Mouse (Mus musculus) CH12.LX (cell line): Measurements from ENCODE around the gene Cwh43. TPM values are rescaled to one million over a fixed set of nuclear protein-coding genes. Genes with fewer than 3 reads are reported as not detected.

ENCODE experiments used
- DNase-seq: peaks from one replicate; pipeline ENCODE4 v3.0.0-alpha.2; 2013; ENCODE audit errors: extremely low read depth
- H3K27ac ChIP-seq: 2 replicates; pipeline ENCODE4 v1.5.1; 2012; ENCODE audit warnings: low read depth, mild to moderate bottlenecking, control low read depth, moderate library complexity; ENCODE audit not compliant: insufficient read depth
- H3K27me3 ChIP-seq: replicated peaks from 2 replicates; pipeline ENCODE3; 2012; ENCODE audit warnings: inconsistent platforms
- H3K36me3 ChIP-seq, 2 experiments: replicated peaks in 1 of 2; 2 replicates each; pipeline versions ENCODE3 to v1.6.1; 2012; ENCODE audit warnings: inconsistent platforms in 1 of 2, low read length in 1 of 2, mild to moderate bottlenecking in 1 of 2, mixed read lengths in 1 of 2, moderate library complexity in 1 of 2; ENCODE audit not compliant: control insufficient read depth in 1 of 2, insufficient read depth in 1 of 2
- H3K4me1 ChIP-seq, 2 experiments: 2 replicates each; pipeline ENCODE4 v1.6.1; 2012; ENCODE audit warnings: inconsistent platforms in 1 of 2, moderate library complexity in 1 of 2; ENCODE audit not compliant: insufficient read depth in 2 of 2, control insufficient read depth in 1 of 2
- H3K4me2 ChIP-seq: 2 replicates; pipeline ENCODE4 v1.6.1; 2012; ENCODE audit warnings: low read depth, mild to moderate bottlenecking, control low read depth; ENCODE audit not compliant: poor library complexity, insufficient read depth, severe bottlenecking
- H3K4me3 ChIP-seq, 3 experiments: fragments of 150-350 bp in 1 of 3; sonication (generic) in 1 of 3; replicated peaks in 1 of 3; 2 replicates each; pipeline versions ENCODE3 to v1.5.1; 2011 to 2012; ENCODE audit warnings: low read depth in 2 of 3, low read length in 2 of 3, mild to moderate bottlenecking in 2 of 3, moderate library complexity in 2 of 3, control low read depth in 1 of 3, improper control_type of control experiment in 1 of 3, inconsistent platforms in 1 of 3, mixed read lengths in 1 of 3; ENCODE audit not compliant: poor library complexity in 1 of 3
- H3K79me2 ChIP-seq: replicated peaks from 2 replicates; pipeline ENCODE4 v1.6.1; 2012; ENCODE audit warnings: mild to moderate bottlenecking, moderate library complexity; ENCODE audit not compliant: control insufficient read depth, poor library complexity, insufficient read depth, severe bottlenecking; ENCODE audit errors: extremely low read depth
- H3K9ac ChIP-seq: 2 replicates; pipeline ENCODE4 v1.6.1; 2012; ENCODE audit warnings: low read depth, mild to moderate bottlenecking, control low read depth, moderate library complexity; ENCODE audit not compliant: insufficient read depth
- H3K9me3 ChIP-seq: replicated peaks from 2 replicates; pipeline ENCODE3; 2012; ENCODE audit warnings: low read length, inconsistent platforms, mixed read lengths
- BHLHE40 ChIP-seq: IDR thresholded peaks from 2 replicates; pipeline ENCODE4 v1.6.1; 2011; ENCODE audit warnings: mild to moderate bottlenecking, low read depth, low read length, improper control_type of control experiment
- CHD2 ChIP-seq: IDR thresholded peaks from 2 replicates; pipeline ENCODE4 v1.6.1; 2011; ENCODE audit warnings: low read length, improper control_type of control experiment
- CTCF ChIP-seq, 2 experiments: IDR thresholded peaks in 1 of 2; conservative IDR thresholded peaks in 1 of 2; 2 replicates each; pipeline ENCODE4 v1.5.1; 2011 to 2012; ENCODE audit warnings: low read depth in 2 of 2, low read length in 2 of 2, improper control_type of control experiment in 1 of 2, inconsistent platforms in 1 of 2, mild to moderate bottlenecking in 1 of 2, moderate library complexity in 1 of 2
- E2F4 ChIP-seq: IDR thresholded peaks from 2 replicates; pipeline ENCODE4 v1.6.1; 2011; ENCODE audit warnings: low read depth, low read length, improper control_type of control experiment; ENCODE audit not compliant: insufficient replicate concordance
- ETS1 ChIP-seq: conservative IDR thresholded peaks from 2 replicates; pipeline ENCODE4 v1.6.1; 2012; ENCODE audit warnings: low read depth, mild to moderate bottlenecking, inconsistent platforms, low read length, improper control_type of control experiment, moderate library complexity
- IRF4 ChIP-seq: IDR thresholded peaks from 2 replicates; pipeline ENCODE4 v1.6.1; 2014; ENCODE audit warnings: low read depth, mild to moderate bottlenecking, inconsistent platforms, low read length, improper control_type of control experiment
- JUN ChIP-seq: IDR thresholded peaks from 2 replicates; pipeline ENCODE4 v1.6.1; 2011; ENCODE audit warnings: low read depth, mild to moderate bottlenecking, low read length, improper control_type of control experiment, moderate library complexity; ENCODE audit not compliant: insufficient read depth
- KAT2A ChIP-seq: IDR thresholded peaks from 2 replicates; pipeline ENCODE4 v1.6.1; 2012; ENCODE audit warnings: low read length, improper control_type of control experiment, inconsistent platforms; ENCODE audit not compliant: insufficient replicate concordance
- MAX ChIP-seq: IDR thresholded peaks from 2 replicates; pipeline ENCODE4 v1.6.1; 2011; ENCODE audit warnings: low read length, improper control_type of control experiment
- MEF2A ChIP-seq: IDR thresholded peaks from 2 replicates; pipeline ENCODE4 v1.6.1; 2014; ENCODE audit warnings: low read depth, mild to moderate bottlenecking, inconsistent platforms, low read length, improper control_type of control experiment, borderline replicate concordance
- MXI1 ChIP-seq: IDR thresholded peaks from 2 replicates; pipeline ENCODE4 v1.6.1; 2011; ENCODE audit warnings: mild to moderate bottlenecking, low read depth, low read length, improper control_type of control experiment
- MYC ChIP-seq: IDR thresholded peaks from 2 replicates; pipeline ENCODE4 v1.6.1; 2011; ENCODE audit warnings: low read depth, mild to moderate bottlenecking, improper control_type of control experiment, low read length
- NELFE ChIP-seq: IDR thresholded peaks from 2 replicates; pipeline ENCODE4 v1.6.1; 2011; ENCODE audit warnings: low read depth, low read length, improper control_type of control experiment
- NRF1 ChIP-seq: IDR thresholded peaks from 2 replicates; pipeline ENCODE4 v1.6.1; 2014; ENCODE audit warnings: low read depth, mild to moderate bottlenecking, inconsistent platforms, low read length, improper control_type of control experiment, moderate library complexity
- PAX5 ChIP-seq: IDR thresholded peaks from 2 replicates; pipeline ENCODE4 v1.6.1; 2012; ENCODE audit warnings: low read length, inconsistent platforms, mixed read lengths
- POLR2AphosphoS2 ChIP-seq: IDR thresholded peaks from 2 replicates; pipeline ENCODE4 v1.6.1; 2011; ENCODE audit warnings: low read depth, low read length, improper control_type of control experiment
- RAD21 ChIP-seq: IDR thresholded peaks from 2 replicates; pipeline ENCODE4 v1.6.1; 2011; ENCODE audit warnings: low read depth, mild to moderate bottlenecking, low read length, improper control_type of control experiment, moderate library complexity
- SIN3A ChIP-seq: IDR thresholded peaks from 2 replicates; pipeline ENCODE4 v1.6.1; 2012; ENCODE audit warnings: low read length, improper control_type of control experiment, inconsistent platforms
- UBTF ChIP-seq: IDR thresholded peaks from 2 replicates; pipeline ENCODE4 v1.6.1; 2012; ENCODE audit warnings: low read depth, mild to moderate bottlenecking, inconsistent platforms, low read length, improper control_type of control experiment, moderate library complexity
- USF1 ChIP-seq: IDR thresholded peaks from 2 replicates; pipeline ENCODE4 v1.6.1; 2014; ENCODE audit warnings: low read depth, mild to moderate bottlenecking, inconsistent platforms, low read length, improper control_type of control experiment
- ZC3H11A ChIP-seq: IDR thresholded peaks from 2 replicates; pipeline ENCODE4 v1.6.1; 2012; ENCODE audit warnings: low read depth, mild to moderate bottlenecking, inconsistent platforms, low read length, improper control_type of control experiment
- ZKSCAN1 ChIP-seq: IDR thresholded peaks from 2 replicates; pipeline ENCODE4 v1.6.1; 2012; ENCODE audit warnings: low read depth, inconsistent platforms, low read length, improper control_type of control experiment, borderline replicate concordance
- ZMIZ1 ChIP-seq: IDR thresholded peaks from 2 replicates; pipeline ENCODE4 v1.6.1; 2012; ENCODE audit warnings: low read depth, mild to moderate bottlenecking, inconsistent platforms, low read length, improper control_type of control experiment
- ZNF384 ChIP-seq: IDR thresholded peaks from 2 replicates; pipeline ENCODE4 v1.6.1; 2012; ENCODE audit warnings: low read depth, low read length, improper control_type of control experiment, inconsistent platforms
- dilution Hi-C: fragments of 300-500 bp; cut with MboI; formaldehyde crosslinking; loops from 2 replicates; pipeline ENCODE4 v1.14.3; 2020; ENCODE audit warnings: low sequenced_read_pairs; ENCODE audit not compliant: extremely low pct_unique_long_range_greater_than_20kb, extremely low pct_ligation_motif_present
- in situ Hi-C: fragments of 300-500 bp; cut with MboI; formaldehyde crosslinking; loops from 3 replicates; pipeline ENCODE4 v1.14.3; 2019; ENCODE audit warnings: low sequenced_read_pairs, low pct_ligation_motif_present, low pct_unique_long_range_greater_than_20kb, mixed read lengths
- polyA plus RNA-seq: library from polyadenylated mRNA; unstranded; fragments of >175 nt; gene quantifications from 2 replicates; pipeline ENCODE4 v1.2.1, GENCODE M21; 2012; ENCODE audit warnings: low read depth; ENCODE audit not compliant: insufficient read length
- total RNA-seq, 2 experiments: library from RNA; depleted of rRNA; stranded (reverse); fragments of 300-350 nt in 1 of 2; fragments of >200 nt in 1 of 2; gene quantifications; 2 replicates each; pipeline ENCODE4 v1.2.3; 2012 to 2014

Gene Cwh43
- total and polyA plus RNA-seq, 3 experiments = not detected

DNA sequence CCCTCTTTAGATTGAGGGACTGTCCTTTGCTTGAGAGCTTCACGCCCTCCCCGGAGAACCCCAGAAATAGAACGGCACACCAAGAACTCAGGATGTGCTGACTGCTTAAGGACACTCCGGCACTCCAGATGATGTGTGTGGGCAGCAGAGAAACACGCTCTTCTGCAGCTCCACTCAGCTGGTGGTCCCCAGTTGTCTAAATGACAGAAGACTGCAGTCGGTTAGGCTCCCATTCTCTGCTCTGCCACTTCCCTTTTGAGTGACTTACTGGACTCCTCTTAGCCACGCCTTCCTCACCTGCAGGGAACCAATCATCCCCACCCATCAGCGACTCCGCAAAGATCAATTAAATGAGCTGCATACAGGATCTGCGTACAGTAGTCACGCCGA lies 46.1 kb upstream of the Cwh43 start:
- DNase-seq = no peak
- H3K27ac ChIP-seq = no peak overlapping the region
- H3K79me2 ChIP-seq = no peaks in the 10 kb centered on the region
- no peaks in the 10 kb centered on the region for H3K27me3 ChIP-seq
- peaks cover 0 to 12% of the 10 kb centered on the region in 2 experiments; a peak in 2 of 4 replicates for H3K4me1 ChIP-seq
- in situ Hi-C loops = no loop called here
- TF ChIP-seq CHD2 (no peak), NELFE (no peak), MXI1 (no peak), KAT2A (no peak), NRF1 (no peak), MYC (no peak), ETS1 (no peak), JUN (no peak), USF1 (no peak), MAX (no peak), RAD21 (no peak), IRF4 (no peak), POLR2AphosphoS2 (no peak), ZNF384 (no peak), ZC3H11A (no peak)
- H3K9me3 ChIP-seq = no peaks in the 10 kb centered on the region
- no peaks in the 10 kb centered on the region for H3K36me3 ChIP-seq
- H3K9ac ChIP-seq = no peak overlapping the region
- peak overlapping the region; percentile 39; the same call in 1 of the 2 replicates for H3K4me2 ChIP-seq
- dilution Hi-C loops = no loop called here
- H3K4me3 ChIP-seq = no peak overlapping the region

DNA sequence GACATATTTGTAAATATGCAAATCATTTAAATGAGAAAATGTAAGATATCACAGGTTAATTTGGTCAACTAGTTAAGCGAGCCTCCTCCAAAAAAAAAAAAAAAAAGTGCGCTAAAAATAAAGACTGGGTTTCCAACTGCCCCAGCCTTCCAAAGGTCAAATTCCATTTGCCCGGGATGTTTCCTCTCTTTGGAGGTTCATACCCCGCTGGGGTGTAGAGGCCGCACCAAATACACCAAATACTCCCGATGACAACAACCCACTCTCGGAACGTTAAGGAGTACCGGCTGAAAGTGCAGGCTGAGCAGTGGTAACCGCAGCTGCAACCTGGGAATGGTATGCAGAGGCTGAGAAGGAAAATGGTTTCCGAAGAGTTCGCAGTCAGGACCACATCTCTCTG lies 45.6 kb upstream of the Cwh43 start:
- no peaks in the 10 kb centered on the region for H3K79me2 ChIP-seq
- no peaks in the 10 kb centered on the region for H3K36me3 ChIP-seq
- no peak overlapping the region for H3K4me3 ChIP-seq
- no peak for DNase-seq
- H3K9me3 ChIP-seq = no peaks in the 10 kb centered on the region
- no peak overlapping the region for H3K4me2 ChIP-seq
- H3K4me1 ChIP-seq = peaks cover 0 to 13% of the 10 kb centered on the region in 2 experiments; a peak in 2 of 4 replicates
- no peaks in the 10 kb centered on the region for H3K27me3 ChIP-seq
- no peak overlapping the region for H3K27ac ChIP-seq
- TF ChIP-seq PAX5 (no peak), UBTF (no peak), IRF4 (no peak), JUN (no peak), ZKSCAN1 (no peak), RAD21 (no peak), MAX (no peak), ZMIZ1 (no peak), NRF1 (no peak), E2F4 (no peak), MXI1 (no peak), NELFE (no peak), CTCF (conservative IDR thresholded peaks at IDR 0.05 in 1 of 2, IDR thresholded peaks at IDR 0.05 in 1 of 2; ENCODE audit: low read depth in 2 of 2, low read length in 2 of 2) (no peak), KAT2A (no peak), ETS1 (no peak), MEF2A (no peak), BHLHE40 (no peak), SIN3A (no peak)
- dilution Hi-C loops = no loop called here
- no peak overlapping the region for H3K9ac ChIP-seq
- in situ Hi-C loops = no loop called here
